Mouse (Mus musculus) ES-CJ7 (cell line): Measurements from ENCODE around the gene Krt79.

Source experiments
- DNase-seq: peaks from one replicate; pipeline ENCODE4 v3.0.0; 2011; ENCODE audit warnings: low read depth, low spot score

The Krt79 gene

GRCm38 (mm10) chr15:101940274-101940829 is at the start of gene Krt79:
Gene Krt79 (minus strand): TSS chr15:101940324.
- DNase-seq, result no peak

DNA sequence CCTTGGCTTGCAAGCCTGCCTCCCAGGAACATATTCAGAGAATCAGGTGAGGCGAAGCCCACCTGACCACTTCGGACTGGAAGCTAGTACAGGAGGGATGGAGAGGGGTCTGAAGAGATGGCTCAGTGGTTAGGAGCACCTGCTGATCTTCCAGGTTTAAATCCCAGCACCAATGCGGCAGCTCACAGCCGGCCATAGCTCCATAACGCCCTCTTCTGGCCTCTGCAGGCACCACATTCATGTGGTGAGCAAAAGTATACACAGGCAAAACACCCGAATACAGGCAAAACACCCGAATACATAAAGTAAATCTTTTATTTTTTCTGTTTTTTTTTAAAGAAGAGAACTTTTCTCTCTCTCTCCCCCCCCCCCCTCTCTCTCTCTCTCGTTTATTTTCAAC is 48.6 kb upstream of the Krt79 start:
- DNase-seq, result no peak

GRCm38 (mm10) chr15:101988119-101988518 is 48.0 kb upstream of the Krt79 start:
- peak; percentile 84 for DNase-seq

DNA sequence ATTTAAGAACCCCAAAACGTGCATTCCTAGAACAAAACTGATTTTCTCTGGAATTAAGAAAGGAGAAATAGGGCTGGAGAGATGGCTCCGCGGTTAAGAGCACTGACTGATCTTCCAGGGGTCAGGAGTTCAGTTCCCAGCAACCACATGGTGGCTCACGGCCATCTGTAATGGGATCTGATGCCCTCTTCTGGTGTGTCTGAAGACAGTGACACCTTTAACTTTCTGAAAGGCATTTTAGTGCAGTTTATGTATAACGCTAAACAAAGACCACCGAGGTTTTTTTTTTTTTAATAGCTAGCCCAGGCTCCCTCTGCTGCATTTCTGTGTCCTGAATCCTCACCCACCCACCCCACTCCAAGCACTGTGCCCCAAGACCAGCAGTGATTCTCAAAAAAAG is 44.6 kb upstream of the Krt79 start:
- DNase-seq, result no peak

- DNase-seq, result peak; percentile 99
These were observed 44.0 kb upstream of the Krt79 start for GRCm38 (mm10) chr15:101983949-101984601.

DNA sequence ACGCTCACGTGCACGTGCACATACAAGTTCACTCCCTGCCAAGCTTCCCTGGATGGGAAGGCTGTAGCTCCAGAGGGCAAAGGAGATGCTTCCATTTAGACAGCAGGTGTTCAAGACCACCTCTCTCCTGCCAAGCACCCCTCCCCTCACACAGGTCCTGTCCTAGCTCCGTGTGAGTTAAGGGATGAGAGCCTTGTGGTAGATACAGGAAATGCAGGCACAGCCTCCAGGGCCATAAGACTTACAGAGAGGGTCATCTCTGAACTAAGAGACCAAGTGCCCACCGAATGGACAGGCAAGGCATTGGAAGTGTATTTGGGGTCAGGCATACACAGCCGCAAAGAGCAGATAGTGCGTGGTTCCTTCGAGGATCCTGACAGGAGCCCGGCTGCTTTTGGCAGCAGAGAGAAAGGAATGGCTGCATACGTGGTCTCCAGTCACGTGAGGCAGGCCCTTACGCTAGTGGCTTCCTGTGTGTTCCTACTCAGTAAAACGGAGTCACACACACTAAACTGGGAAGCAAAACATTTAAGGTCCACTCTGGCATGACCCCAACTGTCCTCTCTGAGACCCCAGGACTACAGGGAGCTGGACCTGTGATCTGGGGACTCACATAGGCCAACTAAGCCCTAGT is 43.3 kb upstream of the Krt79 start:
- peak; percentile 71 for DNase-seq

DNA sequence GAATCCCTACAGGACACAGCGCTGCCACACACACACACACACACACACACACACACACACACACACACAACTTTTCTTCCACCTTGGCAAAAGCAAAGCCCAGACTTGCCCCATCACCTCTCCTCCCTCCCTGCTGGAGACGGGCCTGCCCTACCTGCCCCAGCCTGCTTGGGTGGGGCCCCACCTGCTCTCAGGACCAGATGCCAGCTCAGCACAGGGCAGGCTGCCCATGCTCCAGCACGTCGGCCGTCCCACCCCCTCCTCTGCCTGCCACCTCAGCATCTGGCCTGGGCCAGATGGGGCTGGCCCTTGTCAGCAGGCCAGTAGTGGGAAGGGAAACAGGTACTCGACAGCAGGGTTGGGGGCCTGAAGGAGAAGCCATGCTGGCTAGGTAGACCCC is 40.7 kb upstream of the Krt79 start:
- DNase-seq, result no peak

DNA sequence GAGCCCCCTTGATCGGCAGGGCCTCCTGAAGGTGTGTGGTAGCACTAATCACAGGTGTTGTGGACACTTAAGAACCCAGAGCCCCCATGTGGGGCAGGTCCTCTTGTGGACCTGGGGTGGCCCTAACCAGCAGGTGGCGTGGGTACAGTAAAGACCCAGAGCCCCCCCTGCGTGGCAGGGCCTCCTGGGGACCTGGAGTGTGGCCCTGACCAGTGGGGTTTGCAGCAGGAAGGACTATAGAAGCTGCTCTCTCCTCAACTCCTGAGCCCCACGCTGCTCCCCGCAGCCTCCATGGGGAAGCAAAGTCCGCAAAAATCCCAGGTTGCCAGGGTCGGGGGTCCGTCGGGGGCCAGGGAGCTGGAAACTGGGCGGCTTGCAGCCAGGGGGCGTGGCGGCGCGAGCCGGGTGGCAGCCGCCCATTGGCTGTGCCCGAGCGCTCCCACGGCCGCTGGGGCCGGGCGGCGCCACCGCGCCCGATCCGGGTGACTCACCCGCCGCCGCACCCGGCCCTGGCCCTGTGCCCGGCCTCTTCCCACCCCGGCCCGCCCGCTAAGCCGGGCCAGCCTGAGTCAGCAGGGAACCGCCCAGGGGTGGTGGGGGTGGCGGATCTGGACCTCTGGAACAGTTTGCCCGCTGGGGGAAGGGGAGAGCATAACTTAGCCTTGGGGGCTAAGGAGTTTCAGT is 37.1 kb upstream of the Krt79 start:
- no peak for DNase-seq

GRCm38 (mm10) chr15:101976641-101977040 is 36.5 kb upstream of the Krt79 start:
- DNase-seq, result no peak

DNA sequence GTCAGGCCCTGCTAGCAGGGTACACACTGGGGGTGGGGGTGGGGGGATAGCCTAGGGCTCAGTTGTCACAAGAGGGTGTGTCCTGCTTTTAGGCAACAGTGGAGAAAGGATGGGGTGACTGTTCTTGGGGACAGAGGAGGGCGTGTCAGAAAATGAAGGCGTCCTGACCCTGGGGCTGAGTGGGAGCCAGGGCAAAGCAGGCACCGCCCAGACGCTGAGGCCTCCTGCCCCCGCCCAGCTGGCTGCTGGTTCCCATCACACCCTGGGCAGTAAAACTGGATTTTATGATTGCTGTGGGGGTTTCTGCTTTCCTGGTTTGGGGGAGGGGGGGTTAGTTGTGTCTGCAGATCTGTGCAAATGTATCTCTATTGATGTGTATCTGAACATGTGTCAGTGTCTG is 35.9 kb upstream of the Krt79 start:
- DNase-seq, result peak; percentile 58

- DNase-seq, result no peak
These were observed 34.1 kb upstream of the Krt79 start for GRCm38 (mm10) chr15:101974083-101974845.

DNA sequence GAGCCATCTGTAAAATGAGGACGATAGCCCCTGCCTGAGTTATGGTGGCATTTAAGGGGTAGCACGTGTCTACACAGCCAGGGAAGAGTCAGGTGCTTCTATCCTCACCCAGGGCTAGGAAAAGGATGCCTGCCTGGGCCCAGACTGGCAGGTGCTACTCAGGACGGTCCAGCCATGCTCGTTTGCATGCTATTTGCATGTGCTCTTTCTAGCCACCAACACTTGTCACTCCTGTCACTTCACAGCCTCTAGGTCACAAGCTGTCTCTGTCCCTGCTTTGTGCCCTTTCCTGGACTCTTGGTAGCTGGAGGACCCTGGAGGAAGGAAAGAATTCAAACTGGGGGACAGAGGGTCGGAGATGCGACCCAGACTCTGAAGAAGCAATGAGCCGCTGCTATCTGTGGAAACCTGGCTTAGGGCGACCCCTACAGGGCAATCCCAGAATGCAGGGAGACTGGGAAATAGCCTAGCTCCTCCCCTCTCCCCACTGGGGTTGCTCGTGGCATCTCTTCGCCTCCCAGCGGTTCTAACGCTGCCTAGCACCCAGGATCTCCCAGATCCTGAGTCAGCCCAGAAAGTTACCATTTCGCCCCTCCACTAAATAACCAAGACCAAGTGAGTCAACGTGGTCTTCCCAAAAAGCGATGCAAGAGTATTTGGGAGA is 33.4 kb upstream of the Krt79 start:
- peak; percentile 93 for DNase-seq

DNA sequence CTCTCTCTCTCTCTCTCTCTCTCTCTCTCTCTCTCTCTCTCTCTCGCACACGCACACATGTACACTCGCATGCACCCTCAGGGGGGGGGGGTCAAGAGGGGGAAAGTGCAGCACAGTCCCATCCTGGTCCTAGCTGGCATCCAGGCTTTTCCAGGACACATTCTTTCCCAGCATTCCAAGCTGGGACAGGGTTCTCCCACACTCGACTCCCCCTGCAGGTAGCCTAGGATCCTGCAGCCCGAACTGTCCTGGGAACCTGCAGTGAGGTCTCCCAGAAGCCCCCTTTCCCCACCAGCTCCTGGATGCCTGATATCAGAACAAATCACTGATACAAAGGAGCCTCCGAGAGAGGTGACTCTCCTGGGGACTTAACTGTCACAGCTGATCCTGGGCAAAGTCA is 30.4 kb upstream of the Krt79 start:
- peak; percentile 79 for DNase-seq

- no peak for DNase-seq
These were observed 26.7 kb upstream of the Krt79 start for GRCm38 (mm10) chr15:101966808-101967207.

DNA sequence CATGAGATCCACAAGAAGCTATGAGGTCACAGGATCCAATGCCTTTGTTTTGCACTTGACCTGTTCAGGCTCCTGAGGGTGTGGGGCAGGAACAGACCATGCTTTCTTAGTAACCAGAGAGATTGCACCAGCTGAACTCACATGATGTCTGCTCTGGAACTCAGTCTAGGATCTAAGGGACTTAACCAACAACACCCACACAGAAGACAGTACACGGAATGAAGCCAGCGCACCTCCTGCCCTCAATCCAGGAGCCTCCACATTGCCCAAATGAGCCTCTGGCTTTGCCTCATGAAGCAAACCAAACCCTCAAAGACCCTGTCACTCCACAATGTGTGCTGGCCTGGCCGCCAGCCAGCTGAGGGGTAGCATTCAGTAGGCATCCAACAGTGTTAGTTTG is 18.8 kb upstream of the Krt79 start:
- no peak for DNase-seq

- no peak for DNase-seq
These were observed 14.1 kb upstream of the Krt79 start, which contains the start of gene Krt78 for GRCm38 (mm10) chr15:101954187-101954586. Gene Krt78 (minus strand): TSS chr15:101954287.

DNA sequence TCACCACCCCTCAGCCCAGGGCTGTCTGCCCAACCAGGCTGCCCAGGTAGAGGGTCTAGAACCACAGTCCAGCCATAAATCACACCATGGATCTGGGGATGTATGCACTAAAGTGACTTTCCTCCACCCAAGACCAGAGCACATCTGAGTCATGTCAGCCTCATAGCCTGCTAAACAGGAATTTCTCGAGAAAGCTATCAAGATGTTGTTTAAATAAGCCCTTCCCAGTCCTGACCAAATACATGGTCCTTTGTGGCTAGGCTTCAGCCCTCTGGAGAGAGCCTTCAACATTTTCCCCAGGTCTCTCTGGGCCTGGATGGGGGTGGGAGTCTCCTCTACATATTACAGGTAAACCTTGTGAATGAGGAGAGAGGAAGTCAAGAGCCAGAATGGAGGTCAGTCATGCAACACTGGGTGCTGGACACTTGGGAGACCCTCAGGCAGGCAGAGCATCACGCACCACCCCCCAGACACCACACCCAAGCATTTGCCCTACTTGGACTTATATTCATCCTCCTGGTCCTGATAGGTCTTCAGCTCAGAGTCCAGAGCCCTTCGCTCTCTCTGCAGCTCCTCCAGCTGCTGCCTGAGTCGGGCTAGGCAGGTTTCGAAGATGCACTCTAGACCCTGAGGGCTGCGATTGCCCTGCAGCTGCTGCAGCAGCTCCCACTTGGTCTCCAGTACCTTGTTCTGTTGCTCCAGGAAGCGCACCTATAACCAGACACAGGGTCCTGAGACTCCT is 12.8 kb upstream of the Krt79 start:
- DNase-seq, result no peak

- no peak for DNase-seq
These were observed 5.3 kb upstream of the Krt79 start for GRCm38 (mm10) chr15:101945430-101945829.

DNA sequence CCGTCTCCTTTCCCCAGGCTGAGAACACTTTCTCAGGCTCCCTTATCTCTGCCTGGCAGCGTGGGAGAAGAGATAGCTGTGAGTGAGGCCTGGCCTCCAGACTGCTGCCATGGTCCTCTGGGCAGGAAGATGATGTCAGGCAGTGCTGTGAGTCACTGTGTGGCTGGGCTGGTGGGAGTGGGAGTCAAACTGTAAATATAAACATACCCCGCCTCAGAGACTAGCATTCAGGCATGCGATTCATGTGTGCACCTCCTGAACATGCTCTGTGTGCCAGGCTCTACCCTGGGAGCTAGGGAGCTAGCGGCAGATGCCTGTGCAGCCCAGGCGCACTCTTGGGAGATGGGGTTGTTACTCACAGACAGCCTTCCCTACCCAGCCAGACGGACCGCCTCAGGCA is 1.8 kb upstream of the Krt79 start:
- DNase-seq, result no peak

DNA sequence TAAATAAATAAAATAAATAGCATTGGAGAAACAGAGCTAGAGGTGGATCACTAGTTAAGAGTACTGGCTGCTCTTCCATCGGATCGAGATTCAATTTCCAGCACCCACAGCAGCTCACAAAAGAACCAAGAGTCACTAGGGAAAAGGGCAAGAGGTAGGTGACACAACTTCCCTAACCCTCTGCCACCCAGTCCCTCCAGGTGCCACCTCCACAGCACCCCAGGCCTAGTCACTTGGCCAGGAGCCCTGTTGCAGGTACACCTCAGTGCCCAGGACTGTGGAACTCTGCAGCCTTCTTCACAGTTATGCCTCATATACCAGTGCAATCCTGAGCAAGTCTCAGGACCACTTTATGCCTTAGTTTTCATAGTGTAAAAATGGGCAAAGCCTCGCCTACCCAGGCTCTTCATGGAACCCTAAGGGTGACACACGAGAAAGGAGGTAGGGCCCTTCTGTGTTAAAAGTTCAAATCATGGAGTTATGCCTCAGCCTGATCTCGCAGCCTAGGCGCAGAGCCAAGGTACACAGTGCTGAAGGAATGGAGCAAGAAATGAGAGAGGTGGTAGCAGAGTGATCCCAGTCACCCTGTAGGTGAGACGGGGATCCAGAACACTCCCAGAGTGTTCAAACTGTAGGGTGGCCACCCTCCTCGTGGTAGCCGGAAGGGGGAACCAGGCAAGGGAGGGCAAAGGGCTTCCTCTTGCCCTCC is 1.4 kb downstream of the Krt79 start:
- no peak for DNase-seq
